Mouse (Mus musculus) mammary gland, adult 2 months (tissue): ENCODE data around the gene Epx. TPM values are rescaled to one million over a fixed set of nuclear protein-coding genes. Genes with fewer than 3 reads are reported as not detected.

Experiments used
- polyA plus RNA-seq: library from polyadenylated mRNA; depleted of rRNA; stranded (reverse); fragments of >200 nt; gene quantifications from 2 replicates; pipeline ENCODE4 v1.2.3, GENCODE M21; 2012; ENCODE audit warnings: low replicate concordance; rRNA removed

Epx gene
- polyA plus RNA-seq, result 0.07 and 0.42 TPM in 2 replicates

DNA sequence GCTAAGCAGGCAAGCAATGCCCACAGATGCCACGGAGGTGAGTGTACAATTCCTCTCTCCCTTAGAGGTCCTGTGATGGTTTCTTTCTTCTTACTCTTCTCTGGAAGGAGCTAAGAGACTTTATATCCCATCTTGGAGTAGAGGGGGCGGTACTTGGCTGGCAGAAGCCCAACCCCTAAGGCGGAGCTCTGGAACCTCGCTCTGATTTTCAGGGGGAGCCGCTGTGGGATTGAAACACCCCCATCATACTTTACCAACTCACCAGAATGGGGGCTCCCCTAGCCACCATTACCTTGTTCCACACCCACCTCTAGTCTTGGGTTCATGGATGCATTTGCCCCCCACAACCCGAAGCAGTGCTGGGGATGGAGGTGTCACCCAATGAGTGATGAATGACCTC, at the start of gene Epx:
TSS of gene Epx (minus strand) at position 101 of the 400 bp plus-strand sequence.

DNA sequence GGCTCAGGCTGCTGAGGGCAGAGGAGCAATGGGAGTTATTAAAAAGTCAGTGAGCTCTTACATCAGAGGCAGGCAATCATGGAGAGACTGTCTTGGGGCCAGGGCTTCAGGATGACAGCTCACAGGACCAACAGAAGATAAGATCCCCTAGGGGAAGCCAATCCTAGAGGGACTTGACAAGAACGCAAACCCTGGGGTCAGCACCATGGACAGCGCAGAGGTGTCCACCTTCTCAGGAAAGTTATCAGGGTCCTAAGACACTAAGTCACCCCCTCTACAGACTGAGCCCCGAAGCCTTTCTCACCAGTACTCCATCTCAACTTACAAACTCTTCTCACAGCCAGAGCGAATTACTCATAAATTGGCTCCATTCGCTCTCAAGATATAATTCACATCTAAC, 45.6 kb upstream of the Epx start, which contains the start of gene Olfr464:
TSS of gene Olfr464 (minus strand) at position 2 of the 400 bp plus-strand sequence.

GRCm38 (mm10) chr11:87897287-87897686, 22.0 kb upstream of the Epx start, which contains the start of gene Olfr463:
Gene Olfr463, minus strand, starts transcription at chr11:87897387.

DNA sequence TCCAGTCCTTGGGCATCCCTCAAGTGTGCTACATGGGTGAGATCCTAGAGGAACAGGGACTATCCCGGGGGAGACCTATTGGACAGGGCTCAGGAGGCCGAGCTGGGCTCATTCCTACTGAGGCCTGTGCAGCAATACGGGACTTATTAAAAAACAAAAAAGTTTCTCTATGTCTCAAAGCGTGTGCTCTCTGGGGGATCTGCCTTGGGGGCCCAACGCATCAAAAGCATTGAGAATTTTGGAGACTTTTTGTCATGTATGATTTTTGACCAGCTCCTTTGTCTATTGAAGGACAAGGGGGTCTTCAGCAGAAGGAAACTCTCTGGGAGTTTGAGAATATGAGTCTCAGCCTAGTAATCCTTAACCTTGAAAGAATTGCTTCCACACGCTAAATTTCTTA, 16.8 kb upstream of the Epx start, which contains the start of gene Olfr462:
TSS of gene Olfr462 (minus strand) at position 101 of the 400 bp plus-strand sequence.

DNA sequence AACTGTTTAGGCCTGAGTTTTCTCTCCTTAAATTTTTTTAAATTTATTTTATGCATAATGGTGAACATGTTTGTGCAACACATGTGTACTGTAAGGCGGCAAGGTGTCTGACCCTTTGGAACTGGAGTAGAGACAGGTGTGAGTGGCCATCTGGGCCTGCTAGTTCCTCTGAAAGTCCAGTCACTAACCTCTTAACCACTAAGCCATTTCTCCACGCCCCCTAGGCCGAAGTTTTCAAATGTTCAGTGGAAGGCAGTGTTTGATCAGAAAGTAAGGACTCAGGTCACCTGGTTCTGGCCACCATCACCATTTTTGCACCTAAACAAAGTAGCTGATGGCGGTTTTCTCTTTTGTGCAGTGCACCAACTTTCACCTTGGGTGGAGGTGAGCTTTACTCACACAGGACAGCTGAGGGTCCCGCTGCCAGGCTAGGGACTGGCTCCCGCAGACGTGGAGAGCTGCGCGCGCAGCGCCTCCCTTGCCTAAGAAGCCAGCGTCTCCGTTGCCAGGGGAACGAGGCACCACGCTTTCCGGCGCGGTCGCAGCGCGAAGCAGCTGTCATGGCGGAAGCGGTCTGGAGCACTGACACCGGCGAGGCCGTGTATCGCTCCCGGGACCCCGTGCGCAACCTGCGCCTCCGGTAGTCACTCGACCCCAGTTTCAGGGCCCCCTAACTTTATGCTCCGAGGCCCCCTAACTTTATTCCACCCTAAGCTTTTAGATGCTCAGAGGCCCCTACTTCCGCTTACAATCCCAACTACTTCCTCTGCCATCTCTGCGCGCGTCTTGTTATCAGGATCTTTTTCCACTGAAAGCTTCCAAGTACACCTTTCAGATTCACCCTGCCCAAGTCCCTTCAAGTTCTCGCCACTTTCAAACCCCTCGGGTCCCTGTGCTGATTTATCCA, 22.4 kb downstream of the Epx start, which contains the start of gene Mks1:
TSS of gene Mks1 (plus strand) at position 526 of the 907 bp plus-strand sequence.

GRCm38 (mm10) chr11:87828239-87828900, 47.0 kb downstream of the Epx start, which contains the start of gene Lpo:
Gene Lpo, minus strand, starts transcription at chr11:87828289.

Other genes with a start within 250 kb of the Epx start
- 5.3 and 9.0 TPM in 2 replicates for gene Rnf43, start 212.8 kb downstream of the Epx start, polyA plus RNA-seq
- 43.3 and 78.5 TPM in 2 replicates for gene Supt4a, start 138.0 kb downstream of the Epx start, polyA plus RNA-seq
- gene Tspoap1, start 115.0 kb downstream of the Epx start, polyA plus RNA-seq, result 3.8 and 4.8 TPM in 2 replicates
- gene Mpo, start 82.0 kb downstream of the Epx start, polyA plus RNA-seq, result 1.5 and 1.9 TPM in 2 replicates
- gene Lpo, start 47.2 kb downstream of the Epx start, polyA plus RNA-seq, result 0.11 and 0.14 TPM in 2 replicates
- gene Mks1, start 22.3 kb downstream of the Epx start, polyA plus RNA-seq, result 13.6 and 14.6 TPM in 2 replicates
- not detected in 2 replicates for gene Olfr462, start 16.7 kb upstream of the Epx start, polyA plus RNA-seq
- gene Olfr463, start 21.9 kb upstream of the Epx start, polyA plus RNA-seq, result not detected in 2 replicates
- not detected in 2 replicates for gene Olfr464, start 45.4 kb upstream of the Epx start, polyA plus RNA-seq
- gene Dynll2, start 112.0 kb upstream of the Epx start, polyA plus RNA-seq, result 61.7 and 97.8 TPM in 2 replicates
- gene Srsf1, start 171.8 kb upstream of the Epx start, polyA plus RNA-seq, result 68.3 and 160 TPM in 2 replicates
- 15.1 and 28.3 TPM in 2 replicates for gene Vezf1, start 192.7 kb upstream of the Epx start, polyA plus RNA-seq
- gene Cuedc1, start 222.5 kb upstream of the Epx start, polyA plus RNA-seq, result 40.3 and 40.6 TPM in 2 replicates